ENCODE assay signal across 17 mouse cellular contexts in the genomic region with DNA sequence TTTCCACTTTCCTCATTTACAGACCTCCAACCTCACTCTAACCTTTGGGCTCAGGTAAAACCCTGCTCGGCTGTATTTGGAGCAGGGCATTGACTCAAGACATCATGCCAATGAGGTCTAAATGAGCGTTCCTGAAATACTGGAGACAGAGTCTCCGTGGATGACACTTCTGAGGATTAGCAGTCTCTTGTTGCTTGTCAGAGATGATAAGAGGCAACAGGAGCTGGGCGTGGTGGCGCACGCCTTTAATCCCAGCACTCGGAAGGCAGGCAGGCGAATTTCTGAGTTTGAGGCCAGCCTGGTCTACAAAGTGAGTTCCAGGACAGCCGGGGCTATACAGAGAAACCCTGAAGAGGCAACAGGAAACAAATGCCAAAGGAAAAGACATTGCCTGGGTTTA.
"Had no signal": no experiment of that assay in that cellular context is flagged by ENCODE, and none has a peak within 500 bp of the region (broad histone marks: within the 10 kb centered on the region; RNA-seq: fewer than 3 reads in every experiment).

No protein-coding gene starts in this region.

- H3K4me1 ChIP-seq: limb, embryonic 13.5 days; midbrain, embryonic 10.5 days; neural tube, embryonic 15.5 days had no signal

- H3K4me2 ChIP-seq: limb, embryonic 13.5 days; neural tube, embryonic 15.5 days had no signal

- DNase-seq: kidney, adult 11 months; kidney, adult 9 months; kidney, postnatal 36 days; layer of hippocampus, adult 9-11 months; layer of hippocampus, postnatal 36 days; left cerebral cortex, postnatal 4 days; lung, adult 18-20 months; lung, postnatal 36 days; midbrain, embryonic 14.5 days; right cerebral cortex, adult 18-20 months had no signal

- H3K9me3 ChIP-seq: limb, embryonic 13.5 days; midbrain, embryonic 10.5 days; neural tube, embryonic 15.5 days had no signal

- H3K4me3 ChIP-seq: limb, embryonic 13.5 days; midbrain, embryonic 10.5 days; myocyte; neural tube, embryonic 15.5 days had no signal

- H3K27ac ChIP-seq: kidney, postnatal 0 days; limb, embryonic 13.5 days; midbrain, embryonic 10.5 days; neural tube, embryonic 15.5 days; stomach, postnatal 0 days had no signal

- H3K27me3 ChIP-seq: limb, embryonic 13.5 days; neural tube, embryonic 15.5 days had no signal

- H3K36me3 ChIP-seq: limb, embryonic 13.5 days; midbrain, embryonic 10.5 days; neural tube, embryonic 15.5 days had no signal

- ATAC-seq: lung, postnatal 0 days had no signal

- H3K9ac ChIP-seq: limb, embryonic 13.5 days; neural tube, embryonic 15.5 days had no signal
